Mouse (Mus musculus) cerebellum, adult 2 months (tissue): ENCODE measurements at regions not wholly inside any gene's neighbourhood (a gene's known extent, or its start where the extent isn't known, plus 50 kb on each side); places are given as distances from the start of the nearest gene placed in this dataset.
A peak's percentile ranks its signal among the peaks of the same experiment; 100 is the strongest.

Source experiments
- DNase-seq, 2 experiments: peaks; one replicate each; pipeline ENCODE4 v3.0.0; 2021
- H3K27ac ChIP-seq: fragments of 200-500 bp; 2 replicates; pipeline ENCODE4 v1.5.1; 2012; ENCODE audit warnings: low read length, control low read depth, inconsistent platforms; ENCODE audit not compliant: insufficient read depth
- H3K27me3 ChIP-seq: fragments of 200-500 bp; 2 replicates; pipeline ENCODE4 v1.6.1; 2012; ENCODE audit warnings: inconsistent platforms, mild to moderate bottlenecking, low read length, moderate library complexity; ENCODE audit not compliant: control insufficient read depth, insufficient read depth
- H3K4me1 ChIP-seq: fragments of 200-500 bp; 2 replicates; pipeline ENCODE4 v1.6.1; 2011; ENCODE audit warnings: low read length; ENCODE audit not compliant: control insufficient read depth, insufficient read depth
- H3K4me3 ChIP-seq: fragments of 200-500 bp; replicated peaks from 2 replicates; pipeline ENCODE3; 2011; ENCODE audit warnings: mild to moderate bottlenecking, low read depth, low read length, control low read depth; ENCODE audit not compliant: insufficient read depth
- CTCF ChIP-seq: fragments of 200-500 bp; IDR thresholded peaks from 2 replicates; pipeline ENCODE4 v1.5.1; 2011; ENCODE audit warnings: low read depth, mild to moderate bottlenecking, control low read depth, low read length, moderate library complexity, borderline replicate concordance; ENCODE audit not compliant: insufficient read depth
- POLR2A ChIP-seq: fragments of 200-500 bp; IDR thresholded peaks from 2 replicates; pipeline ENCODE4 v1.6.1; 2011; ENCODE audit warnings: low read length, control low read depth, borderline replicate concordance; ENCODE audit not compliant: insufficient read depth
- WGBS: fragments of 180-500 bp; shearing (Covaris S2); methylation state at CpG from one replicate; pipeline ENCODE4 v1.1.7; 2018; 5-methylcytosine and 5-hydroxymethylcytosine counted together

GRCm38 (mm10) chr9:83295453-83295852 lies 145.5 kb downstream of the Lca5 start:
- no peaks in the 10 kb centered on the region for H3K4me1 ChIP-seq
- 96% methylated on average over 9 of the region's 9 CpGs for WGBS
- no peak overlapping the region for H3K4me3 ChIP-seq
- TF ChIP-seq POLR2A (no peak), CTCF (no peak)
- no peaks in the 10 kb centered on the region for H3K27me3 ChIP-seq
- no peak for DNase-seq
- H3K27ac ChIP-seq, result no peak overlapping the region

- WGBS, result 37% methylated on average over 13 of the region's 13 CpGs
- Histone ChIP-seq H3K27me3 (no peaks in the 10 kb centered on the region), H3K4me1 (no peaks in the 10 kb centered on the region), H3K27ac (no peak overlapping the region), H3K4me3 (no peak overlapping the region)
- no peak for TF ChIP-seq CTCF
- TF ChIP-seq POLR2A, result no peak
- DNase-seq, result peak; percentile 32 to 58
Observed at GRCm38 (mm10) chr9:83294441-83294840, 146.5 kb downstream of the Lca5 start.

GRCm38 (mm10) chr9:83284097-83284496 lies 137.6 kb upstream of the Hmgn3 start:
- Histone ChIP-seq H3K4me3 (no peak overlapping the region), H3K4me1 (no peaks in the 10 kb centered on the region), H3K27me3 (no peaks in the 10 kb centered on the region), H3K27ac (no peak overlapping the region)
- no peak for TF ChIP-seq POLR2A
- WGBS, result 43% methylated on average over 1 of the region's 1 CpGs
- DNase-seq, result no peak

DNA sequence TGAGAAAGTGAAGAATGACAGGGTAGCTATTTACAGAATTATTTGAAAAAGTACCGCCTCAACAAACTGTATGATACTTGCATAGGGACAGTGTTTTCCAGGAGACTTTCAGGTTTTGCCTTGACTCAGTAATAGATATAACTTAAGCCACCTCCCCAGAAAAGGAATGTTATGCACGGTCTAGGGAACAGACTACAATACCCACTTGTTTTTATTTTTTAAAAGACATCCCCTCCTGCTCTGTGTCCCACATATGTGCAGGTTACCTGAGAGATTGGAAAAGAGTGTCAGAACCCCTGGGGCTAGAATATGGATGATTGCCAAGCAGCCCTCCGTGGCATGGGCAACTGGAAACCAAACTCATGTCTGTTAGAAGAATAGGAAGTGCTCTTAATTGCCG lies 137.2 kb upstream of the Hmgn3 start:
- 37% methylated on average over 4 of the region's 4 CpGs for WGBS

GRCm38 (mm10) chr9:83283249-83283648 lies 136.8 kb upstream of the Hmgn3 start:
- H3K4me1 ChIP-seq, result no peaks in the 10 kb centered on the region
- WGBS, result 55% methylated on average over 8 of the region's 8 CpGs
- H3K4me3 ChIP-seq, result no peak overlapping the region
- DNase-seq, result no peak
- H3K27ac ChIP-seq, result no peak overlapping the region
- TF ChIP-seq CTCF (no peak), POLR2A (no peak)
- H3K27me3 ChIP-seq, result no peaks in the 10 kb centered on the region

More for the DNA sequence above, 137.2 kb upstream of the Hmgn3 start:
- Histone ChIP-seq H3K27me3 (no peaks in the 10 kb centered on the region), H3K4me3 (no peak overlapping the region), H3K27ac (no peak overlapping the region), H3K4me1 (no peaks in the 10 kb centered on the region)
- DNase-seq, result no peak
- TF ChIP-seq POLR2A (no peak), CTCF (no peak)

DNA sequence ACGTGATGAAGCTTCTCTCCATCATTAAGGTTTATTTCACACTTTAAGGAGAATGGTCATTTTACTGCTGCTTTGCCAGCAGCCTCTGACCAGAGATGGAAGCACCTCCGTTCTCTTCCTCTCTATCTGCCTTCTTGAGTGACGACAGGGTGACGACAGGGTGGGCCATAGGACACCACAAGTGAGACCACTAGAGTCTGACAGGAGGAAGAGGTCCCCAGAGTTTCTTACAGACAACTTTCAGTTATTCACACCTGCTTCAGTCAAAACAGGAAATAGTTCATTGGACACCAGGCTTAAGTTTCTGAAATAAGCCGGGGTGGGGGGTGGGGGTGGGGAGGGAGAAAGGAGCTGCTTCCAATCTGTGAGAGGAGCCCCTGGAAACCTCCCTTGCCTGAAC lies 131.3 kb upstream of the Hmgn3 start:
- no peaks in the 10 kb centered on the region for H3K4me1 ChIP-seq
- H3K27me3 ChIP-seq, result no peaks in the 10 kb centered on the region
- H3K27ac ChIP-seq, result no peak overlapping the region
- H3K4me3 ChIP-seq, result no peak overlapping the region
- WGBS, result 83% methylated on average over 5 of the region's 5 CpGs
- DNase-seq, result no peak
- TF ChIP-seq POLR2A (no peak), CTCF (no peak)

- Histone ChIP-seq H3K4me1 (no peaks in the 10 kb centered on the region), H3K27me3 (no peaks in the 10 kb centered on the region), H3K4me3 (no peak overlapping the region), H3K27ac (no peak overlapping the region)
- 70% methylated on average over 5 of the region's 5 CpGs for WGBS
- TF ChIP-seq POLR2A (no peak), CTCF (no peak)
- no peak for DNase-seq
Observed at GRCm38 (mm10) chr9:83277356-83277755, 130.9 kb upstream of the Hmgn3 start.

DNA sequence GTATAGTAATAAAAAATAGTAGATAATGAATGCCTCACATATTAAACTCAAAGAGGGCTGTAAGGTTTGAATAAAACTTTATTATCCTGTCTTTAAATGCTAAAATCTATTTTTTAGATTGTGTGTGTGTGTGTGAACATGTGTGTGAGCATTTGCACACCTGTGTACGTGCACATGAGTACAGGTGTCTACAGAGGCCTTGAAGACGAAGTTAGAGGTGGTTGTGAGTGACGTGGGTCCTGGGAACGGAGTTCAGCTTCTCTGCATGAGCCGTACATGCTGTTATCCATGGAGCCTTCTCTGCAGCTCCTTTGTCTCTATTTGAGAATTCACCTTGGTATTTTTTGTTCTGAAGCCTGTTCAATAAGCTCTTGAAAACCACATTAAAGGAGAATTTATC lies 129.8 kb upstream of the Hmgn3 start:
- Histone ChIP-seq H3K27me3 (no peaks in the 10 kb centered on the region), H3K4me1 (no peaks in the 10 kb centered on the region), H3K27ac (no peak overlapping the region), H3K4me3 (no peak overlapping the region)
- 85% methylated on average over 5 of the region's 5 CpGs for WGBS
- TF ChIP-seq POLR2A (no peak), CTCF (no peak)
- no peak for DNase-seq

DNA sequence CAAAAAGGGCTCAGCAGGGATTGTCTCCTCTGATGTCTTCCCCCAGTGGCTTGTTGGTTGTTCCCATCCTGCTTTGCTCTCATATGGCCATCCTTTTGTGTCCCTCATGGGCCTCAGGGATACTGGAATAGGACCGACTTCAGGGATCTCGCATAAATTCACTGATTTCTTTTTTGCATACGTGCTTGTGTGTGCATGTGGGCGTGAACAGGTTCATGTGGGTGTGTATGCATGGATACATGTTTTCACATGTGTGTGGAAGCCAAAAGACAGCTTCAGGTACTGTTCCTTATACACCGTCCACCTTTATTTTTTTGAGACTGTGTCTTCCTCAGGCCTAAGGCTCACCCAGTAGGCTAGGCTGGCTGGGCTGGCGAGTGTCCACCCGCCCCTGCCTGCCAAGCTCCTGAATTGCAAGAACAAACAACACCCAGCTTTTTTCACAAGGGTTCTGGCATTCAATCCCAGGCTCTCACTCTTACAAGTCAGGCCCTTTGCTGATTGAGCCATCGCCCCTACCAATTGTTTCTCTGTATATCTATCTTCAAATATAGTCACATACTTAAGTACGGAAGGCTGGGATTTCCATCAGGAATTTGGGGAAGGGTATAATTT lies 127.0 kb upstream of the Hmgn3 start:
- Histone ChIP-seq H3K4me3 (no peak overlapping the region), H3K27me3 (no peaks in the 10 kb centered on the region), H3K4me1 (no peaks in the 10 kb centered on the region), H3K27ac (no peak overlapping the region)
- DNase-seq, result no peak
- TF ChIP-seq POLR2A (no peak), CTCF (no peak)
- 68% methylated on average over 9 of the region's 9 CpGs for WGBS
